Mouse (Mus musculus) left cerebral cortex, adult 2 months (tissue): ENCODE measurements around the gene Cemip2. TPM values are rescaled to one million over a fixed set of nuclear protein-coding genes. Genes with fewer than 3 reads are reported as not detected.

Source experiments
- DNase-seq, 2 experiments: peaks; one replicate each; pipeline ENCODE4 v3.0.0; 2021 to 2022; ENCODE audit warnings: low spot score in 2 of 2, mixed read lengths in 1 of 2; ENCODE audit errors: extremely low spot score in 1 of 2
- H3K27ac ChIP-seq: fragments of 200-600 bp; 2 replicates; pipeline ENCODE4 v1.8.1; 2022
- H3K4me3 ChIP-seq: fragments of 200-600 bp; 2 replicates; pipeline ENCODE4 v1.8.1; 2022
- CTCF ChIP-seq: fragments of 200-600 bp; IDR thresholded peaks from 2 replicates; pipeline ENCODE4 v1.8.1; 2022; ENCODE audit warnings: antibody characterized with exemption, mild to moderate bottlenecking, moderate library complexity
- intact Hi-C: fragments of 180-260 bp; cut with DNase I; formaldehyde crosslinking; loops from one replicate; pipeline ENCODE4 v1.15.1; 2025
- total RNA-seq, 2 experiments: library from RNA; stranded (reverse); gene quantifications; 2 replicates each; pipeline ENCODE4 v1.2.3; 2021

Cemip2 gene
- total RNA-seq, 2 experiments from 2014 or later, result 15.0 to 15.6 TPM

GRCm38 (mm10) chr19:21794569-21794968, 16.4 kb downstream of the Cemip2 start:
- TF ChIP-seq CTCF, result no peak
- DNase-seq, result no peak
- intact Hi-C loops, result no loop called here
- no peak overlapping the region for H3K4me3 ChIP-seq
- no peak overlapping the region for H3K27ac ChIP-seq

GRCm38 (mm10) chr19:21796333-21796732, 18.2 kb downstream of the Cemip2 start:
- Histone ChIP-seq H3K4me3 (no peak overlapping the region), H3K27ac (no peak overlapping the region)
- intact Hi-C loops, result no loop called here
- no peak for DNase-seq
- no peak for TF ChIP-seq CTCF

DNA sequence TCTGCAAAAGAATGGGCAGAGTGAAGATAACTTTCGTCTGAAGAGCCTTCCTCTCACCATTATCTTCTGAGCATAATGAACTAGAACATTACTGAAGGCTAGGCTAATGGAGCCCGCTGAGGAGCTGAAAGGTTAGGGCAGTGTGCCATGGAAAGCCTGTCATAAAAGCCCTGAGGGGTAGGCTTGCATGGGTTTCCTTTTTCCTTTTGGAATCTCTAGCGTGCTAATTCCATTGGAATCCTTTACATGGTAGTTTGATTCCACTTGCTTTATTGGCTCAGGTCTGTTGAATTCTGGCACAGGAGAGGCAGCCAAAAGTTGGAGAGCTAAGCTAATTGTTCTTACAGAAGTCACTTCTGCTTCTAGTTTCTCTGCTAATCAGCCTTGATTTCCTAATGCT, 20.6 kb downstream of the Cemip2 start:
- DNase-seq, result no peak
- intact Hi-C loops, result no loop called here
- TF ChIP-seq CTCF, result no peak
- H3K27ac ChIP-seq, result no peak overlapping the region
- H3K4me3 ChIP-seq, result no peak overlapping the region

- DNase-seq, result no peak
- intact Hi-C loops, result no loop called here
- TF ChIP-seq CTCF, result no peak
- Histone ChIP-seq H3K4me3 (no peak overlapping the region), H3K27ac (no peak overlapping the region)
These were observed 21.6 kb downstream of the Cemip2 start for GRCm38 (mm10) chr19:21799410-21800373.

GRCm38 (mm10) chr19:21804488-21804887, 26.3 kb downstream of the Cemip2 start:
- Histone ChIP-seq H3K4me3 (no peak overlapping the region), H3K27ac (no peak overlapping the region)
- no peak for DNase-seq
- intact Hi-C loops, result no loop called here
- no peak for TF ChIP-seq CTCF

- peak; percentile 41 to 47 for DNase-seq
- no peak for TF ChIP-seq CTCF
- Histone ChIP-seq H3K27ac (no peak overlapping the region; the same call in 1 of the 2 replicates), H3K4me3 (no peak overlapping the region)
- intact Hi-C loops, result no loop called here
These were observed 27.2 kb downstream of the Cemip2 start for GRCm38 (mm10) chr19:21805305-21805704.

DNA sequence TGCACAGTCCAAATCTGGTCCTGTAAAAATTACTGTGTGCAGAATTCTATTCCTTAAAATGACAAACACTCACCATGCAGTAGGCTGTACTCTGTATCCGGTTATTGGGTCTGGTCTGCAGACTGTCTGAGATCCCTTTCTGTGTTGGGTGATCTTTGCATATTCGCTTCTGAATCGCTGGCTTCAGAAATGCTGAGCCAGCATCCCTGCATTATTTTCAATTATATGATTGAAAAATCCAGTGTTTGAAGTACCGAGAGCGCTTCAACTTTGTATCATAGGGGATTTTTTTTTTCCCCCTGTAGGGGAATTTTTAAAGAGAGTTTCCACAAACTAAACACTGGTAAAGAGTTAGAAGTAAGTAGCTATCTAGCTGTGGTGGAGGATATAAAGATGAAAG, 32.0 kb downstream of the Cemip2 start:
- DNase-seq, result no peak
- H3K27ac ChIP-seq, result no peak overlapping the region
- intact Hi-C loops, result no loop called here
- H3K4me3 ChIP-seq, result no peak overlapping the region
- no peak for TF ChIP-seq CTCF

DNA sequence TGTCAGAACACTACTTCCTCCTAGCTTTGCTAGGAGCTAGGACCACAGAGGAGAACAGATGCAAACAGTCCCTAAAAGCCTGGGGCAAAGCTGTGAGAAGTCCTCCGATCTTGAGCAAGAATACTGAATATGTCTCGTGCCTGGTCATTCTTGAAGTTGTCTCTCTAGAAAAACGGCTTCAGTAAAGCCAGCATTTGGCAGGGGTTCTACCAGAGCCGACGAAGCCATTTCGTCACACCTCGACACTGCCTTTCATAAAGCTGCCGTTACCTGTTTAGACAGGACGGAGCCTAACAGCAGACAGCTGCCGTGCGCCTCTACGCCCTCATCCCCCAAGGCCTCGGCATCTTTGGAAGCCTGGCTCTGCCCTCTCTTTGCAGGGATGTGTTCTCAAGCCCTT, 35.4 kb downstream of the Cemip2 start:
- H3K27ac ChIP-seq, result no peak overlapping the region
- DNase-seq, result no peak
- no peak for TF ChIP-seq CTCF
- no peak overlapping the region for H3K4me3 ChIP-seq
- intact Hi-C loops, result no loop called here

- H3K27ac ChIP-seq, result no peak overlapping the region
- TF ChIP-seq CTCF, result no peak
- no peak overlapping the region for H3K4me3 ChIP-seq
- intact Hi-C loops, result no loop called here
- no peak for DNase-seq
These were observed 36.4 kb downstream of the Cemip2 start for GRCm38 (mm10) chr19:21814433-21815020.

- Histone ChIP-seq H3K4me3 (no peak overlapping the region), H3K27ac (no peak overlapping the region)
- intact Hi-C loops, result no loop called here
- TF ChIP-seq CTCF, result no peak
- no peak for DNase-seq
These were observed 38.1 kb downstream of the Cemip2 start for GRCm38 (mm10) chr19:21816260-21816659.

- no peak for DNase-seq
- no peak for TF ChIP-seq CTCF
- no peak overlapping the region for H3K4me3 ChIP-seq
- H3K27ac ChIP-seq, result no peak overlapping the region
- intact Hi-C loops, result no loop called here
These were observed 40.0 kb downstream of the Cemip2 start for GRCm38 (mm10) chr19:21818021-21818725.

GRCm38 (mm10) chr19:21819585-21819984, 41.4 kb downstream of the Cemip2 start:
- DNase-seq, result no peak

More at GRCm38 (mm10) chr19:21819585-21819984, 41.4 kb downstream of the Cemip2 start:
- TF ChIP-seq CTCF, result no peak
- Histone ChIP-seq H3K4me3 (no peak overlapping the region), H3K27ac (no peak overlapping the region)
- intact Hi-C loops, result no loop called here
